Mouse (Mus musculus) lung, embryonic 14.5 days (tissue): ENCODE data around the gene Cd248. TPM values are rescaled to one million over a fixed set of nuclear protein-coding genes. Genes with fewer than 3 reads are reported as not detected.

Source experiments
- ATAC-seq: fragments of 200-750 bp; cut with Nextera tagmentation; 2 replicates; pipeline ENCODE4 v1.8.0; 2017; ENCODE audit warnings: mild to moderate bottlenecking, moderate TSS enrichment, moderate library complexity; ENCODE audit not compliant: insufficient read depth
- DNase-seq: peaks from one replicate; pipeline ENCODE4 v3.0.0-alpha.2; 2015
- H3K27ac ChIP-seq: fragments of 300-500 bp; sonication (generic); 2 replicates; pipeline ENCODE4 v1.5.1; 2014; ENCODE audit warnings: low read depth, mild to moderate bottlenecking, moderate library complexity
- H3K27me3 ChIP-seq: fragments of 300-500 bp; sonication (generic); 2 replicates; pipeline ENCODE4 v1.6.1; 2014; ENCODE audit warnings: low read length, control low read depth; ENCODE audit not compliant: insufficient read depth
- H3K36me3 ChIP-seq: fragments of 300-500 bp; sonication (generic); 2 replicates; pipeline ENCODE4 v1.6.1; 2014; ENCODE audit warnings: control low read depth; ENCODE audit not compliant: insufficient read depth
- H3K4me1 ChIP-seq: fragments of 300-500 bp; sonication (generic); 2 replicates; pipeline ENCODE4 v1.6.1; 2014; ENCODE audit warnings: antibody characterized with exemption, control low read depth; ENCODE audit not compliant: insufficient read depth
- H3K4me2 ChIP-seq: fragments of 300-500 bp; sonication (generic); 2 replicates; pipeline ENCODE4 v1.6.1; 2014; ENCODE audit warnings: mild to moderate bottlenecking
- H3K4me3 ChIP-seq: fragments of 300-500 bp; sonication (generic); 2 replicates; pipeline ENCODE4 v1.5.1; 2014; ENCODE audit warnings: low read depth, low read length
- H3K9ac ChIP-seq: fragments of 300-500 bp; sonication (generic); 2 replicates; pipeline ENCODE4 v1.6.1; 2014
- H3K9me3 ChIP-seq: fragments of 300-500 bp; sonication (generic); 2 replicates; pipeline ENCODE4 v1.6.1; 2016; ENCODE audit warnings: low read depth, low read length, control low read depth
- CTCF ChIP-seq: IDR thresholded peaks from 2 replicates; pipeline ENCODE4 v1.5.1; 2016; ENCODE audit warnings: antibody characterized with exemption, low read depth
- WGBS: fragments of 180-500 bp; shearing (Covaris S2); extraction: QIAGEN DNeasy Blood & Tissue Kit; methylation state at CpG from one replicate; pipeline ENCODE4 v1.1.7; 2014; 5-methylcytosine and 5-hydroxymethylcytosine counted together
- polyA plus RNA-seq: library from polyadenylated mRNA; unstranded; fragments of >200 nt; fragmentation: Nextera tagmentation; extraction: Ambion mirVana; gene quantifications from 2 replicates; pipeline ENCODE4 v1.2.1, GENCODE M21; 2014

The Cd248 gene
- polyA plus RNA-seq, 1 experiment from 2014 or later, result 110 TPM

DNA sequence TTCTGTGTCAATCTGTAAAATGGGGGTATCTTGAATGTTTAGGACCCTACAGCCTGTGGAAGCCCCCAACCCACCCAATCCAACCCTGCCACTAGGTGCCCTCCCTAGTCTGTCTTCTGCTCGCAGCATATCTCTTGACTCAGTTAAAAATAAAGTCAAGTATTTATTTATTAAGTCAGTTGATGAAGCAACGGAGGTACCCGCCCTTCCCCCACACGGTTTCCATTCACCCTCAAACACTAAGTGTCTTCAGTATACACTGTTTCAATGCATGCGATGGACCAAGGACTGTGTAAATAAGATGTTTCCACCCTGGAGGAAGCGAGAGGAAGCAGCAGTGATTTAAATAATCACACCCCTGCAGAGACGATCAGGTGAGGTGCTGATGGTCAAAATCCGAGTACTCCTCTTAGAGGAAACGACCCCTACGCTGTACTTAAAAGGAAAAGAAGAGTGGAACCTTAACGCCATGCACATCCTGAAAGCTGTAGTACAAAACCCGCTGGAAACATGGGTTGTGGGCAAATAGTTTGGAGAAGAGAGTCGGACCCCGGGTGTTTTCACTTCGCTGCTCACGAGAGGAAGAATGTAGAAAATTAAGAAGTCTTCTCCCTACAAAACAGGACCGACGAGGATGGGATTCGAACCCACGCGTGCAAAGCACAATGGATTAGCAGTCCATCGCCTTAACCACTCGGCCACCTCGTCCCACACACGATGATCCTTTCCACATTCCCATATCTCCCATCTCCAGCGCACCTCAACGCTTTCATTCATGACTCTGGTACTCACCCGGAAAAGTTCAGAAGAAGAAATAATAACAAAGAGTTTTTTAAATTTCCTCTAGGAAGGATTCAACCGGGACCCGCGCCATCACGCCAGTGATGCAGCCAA, 30.0 kb upstream of the Cd248 start:
- H3K27ac ChIP-seq, result peak overlapping the region; percentile 89
- 2% methylated on average over 32 of the region's 32 CpGs for WGBS
- no peaks in the 10 kb centered on the region for H3K27me3 ChIP-seq
- no peaks in the 10 kb centered on the region for H3K9me3 ChIP-seq
- H3K4me3 ChIP-seq, result peak overlapping the region; percentile 85
- H3K9ac ChIP-seq, result peak overlapping the region; percentile 88
- peak; percentile 95 for DNase-seq
- 0 out of 2 replicates have a peak, but pooled peaks cover 4% of the 10 kb centered on the region for H3K36me3 ChIP-seq
- peaks cover 14% of the 10 kb centered on the region for H3K4me1 ChIP-seq
- H3K4me2 ChIP-seq, result peak overlapping the region; percentile 96
- TF ChIP-seq CTCF, result no peak
- peak; percentile 60 for ATAC-seq

DNA sequence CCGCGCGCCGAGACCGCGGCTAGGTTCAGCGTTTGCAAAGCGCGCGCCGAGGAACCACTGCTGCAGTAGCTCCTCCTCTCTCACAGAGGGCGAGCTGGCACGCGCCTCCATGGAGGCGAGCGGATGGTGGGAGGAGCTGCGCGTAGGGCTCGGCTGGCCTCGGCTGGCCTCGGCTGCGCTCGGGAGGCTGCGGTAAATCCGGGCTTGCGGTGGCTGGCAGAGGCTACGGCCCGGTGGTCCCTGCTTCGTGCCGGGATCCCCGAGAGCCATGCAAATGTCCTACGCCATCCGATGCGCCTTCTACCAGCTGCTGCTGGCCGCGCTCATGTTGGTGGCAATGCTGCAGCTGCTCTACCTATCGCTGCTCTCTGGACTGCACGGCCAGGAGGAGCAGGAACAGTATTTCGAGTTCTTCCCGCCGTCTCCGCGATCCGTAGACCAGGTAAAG, 29.1 kb upstream of the Cd248 start, which contains the start of the genes B4gat1 and AC124502.3:
B4gat1 (plus strand) TSS at position 118 of the 448 bp plus-strand sequence.
AC124502.3 (plus strand) TSS at position 183 of the 448 bp plus-strand sequence.
- 0% methylated on average over 44 of the region's 44 CpGs for WGBS
- ATAC-seq (peak; percentile 90), DNase-seq (peak; percentile 97)
- Histone ChIP-seq H3K4me3 (peak within 1 kb of the TSS; percentile 85), H3K4me2 (peak within 1 kb of the TSS; percentile 96), H3K27ac (peak within 1 kb of the TSS; percentile 89), H3K27me3 (no peaks in the 10 kb centered on the region), H3K9ac (peak within 1 kb of the TSS; percentile 88), H3K9me3 (no peaks in the 10 kb centered on the region), H3K4me1 (peaks cover 14% of the 10 kb centered on the region), H3K36me3 (0 out of 2 replicates have a peak, but pooled peaks cover 4% of the 10 kb centered on the region)
- TF ChIP-seq CTCF, result peak; percentile 56

DNA sequence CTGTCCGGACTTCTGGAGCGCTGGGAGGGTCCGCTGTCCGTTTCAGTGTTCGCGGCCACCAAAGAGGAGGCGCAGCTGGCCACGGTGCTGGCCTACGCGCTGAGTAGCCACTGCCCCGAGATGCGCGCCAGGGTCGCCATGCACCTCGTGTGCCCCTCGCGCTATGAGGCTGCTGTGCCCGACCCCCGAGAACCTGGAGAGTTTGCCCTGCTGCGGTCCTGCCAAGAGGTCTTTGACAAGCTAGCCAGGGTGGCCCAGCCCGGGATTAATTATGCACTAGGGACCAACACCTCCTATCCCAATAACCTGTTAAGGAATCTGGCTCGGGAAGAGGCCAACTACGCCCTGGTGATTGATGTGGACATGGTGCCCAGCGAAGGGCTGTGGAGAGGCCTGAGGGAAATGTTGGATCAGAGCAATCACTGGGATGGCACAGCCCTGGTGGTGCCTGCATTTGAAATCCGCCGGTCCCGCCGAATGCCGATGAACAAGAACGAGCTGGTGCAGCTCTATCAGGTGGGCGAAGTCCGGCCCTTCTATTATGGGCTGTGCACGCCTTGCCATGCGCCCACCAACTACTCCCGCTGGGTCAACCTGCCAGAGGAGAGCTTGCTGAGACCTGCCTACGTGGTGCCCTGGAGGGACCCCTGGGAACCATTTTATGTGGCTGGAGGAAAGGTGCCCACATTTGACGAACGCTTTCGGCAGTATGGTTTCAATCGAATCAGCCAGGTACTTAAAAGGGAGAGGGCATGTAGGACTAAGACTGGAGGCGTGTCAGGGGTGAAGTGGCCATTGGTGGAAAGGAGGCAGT, 28.4 kb upstream of the Cd248 start:
- DNase-seq, result no peak
- H3K9me3 ChIP-seq, result no peaks in the 10 kb centered on the region
- 0 out of 2 replicates have a peak, but pooled peaks cover 6% of the 10 kb centered on the region for H3K36me3 ChIP-seq
- H3K9ac ChIP-seq, result peak overlapping the region; percentile 88
- H3K4me1 ChIP-seq, result peaks cover 14% of the 10 kb centered on the region
- H3K4me3 ChIP-seq, result peak overlapping the region; percentile 85
- peak overlapping the region; percentile 89 for H3K27ac ChIP-seq
- WGBS, result 10% methylated on average over 41 of the region's 41 CpGs
- no peak for TF ChIP-seq CTCF
- H3K4me2 ChIP-seq, result peak overlapping the region; percentile 96
- ATAC-seq, result peak; percentile 15; the same call in 1 of the 2 replicates
- no peaks in the 10 kb centered on the region for H3K27me3 ChIP-seq

DNA sequence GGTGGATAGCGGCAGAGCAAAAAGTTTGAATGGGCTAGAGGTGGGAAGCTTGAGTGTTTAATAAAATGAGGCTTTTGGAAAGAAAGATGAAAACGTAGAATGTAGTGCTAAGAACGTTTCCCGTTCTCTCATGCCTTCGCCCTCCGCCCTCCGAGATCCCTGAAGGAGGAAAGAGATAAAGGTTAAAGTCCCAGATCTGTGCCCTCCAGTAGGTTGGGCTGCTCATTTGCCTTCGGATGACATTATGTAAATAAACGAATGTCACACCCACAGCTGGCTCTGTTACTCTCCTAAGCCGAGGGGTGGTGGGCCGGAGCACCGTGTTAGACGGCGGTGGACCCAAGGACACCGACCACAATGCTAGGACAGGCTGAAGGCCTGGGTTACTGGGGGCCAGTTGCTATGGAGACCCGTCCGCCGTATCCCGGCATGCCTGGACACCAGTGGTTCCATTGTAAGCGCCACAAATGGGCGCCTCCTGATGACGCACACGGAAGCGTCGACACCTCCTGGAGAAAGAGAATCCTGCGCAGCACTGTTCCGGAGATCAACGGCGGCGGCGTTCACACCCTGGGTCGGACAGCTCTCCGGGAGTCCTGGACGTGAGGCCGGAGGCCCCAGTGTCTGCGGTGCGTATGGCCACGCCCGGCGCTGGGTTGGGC, 26.9 kb upstream of the Cd248 start, which contains the start of gene Brms1:
Brms1 (plus strand) TSS at position 493 of the 662 bp plus-strand sequence.
- peaks cover 14% of the 10 kb centered on the region for H3K4me1 ChIP-seq
- ATAC-seq (peak; percentile 71), DNase-seq (peak; percentile 98)
- no peaks in the 10 kb centered on the region for H3K9me3 ChIP-seq
- peak within 1 kb of the TSS; percentile 78 for H3K9ac ChIP-seq
- H3K27ac ChIP-seq, result peak within 1 kb of the TSS; percentile 65
- no peaks in the 10 kb centered on the region for H3K27me3 ChIP-seq
- WGBS, result 3% methylated on average over 40 of the region's 40 CpGs
- H3K4me2 ChIP-seq, result peak within 1 kb of the TSS; percentile 96
- no peak for TF ChIP-seq CTCF
- peaks cover 12% of the 10 kb centered on the region; the same call in 1 of the 2 replicates for H3K36me3 ChIP-seq
- H3K4me3 ChIP-seq, result peak within 1 kb of the TSS; percentile 85

DNA sequence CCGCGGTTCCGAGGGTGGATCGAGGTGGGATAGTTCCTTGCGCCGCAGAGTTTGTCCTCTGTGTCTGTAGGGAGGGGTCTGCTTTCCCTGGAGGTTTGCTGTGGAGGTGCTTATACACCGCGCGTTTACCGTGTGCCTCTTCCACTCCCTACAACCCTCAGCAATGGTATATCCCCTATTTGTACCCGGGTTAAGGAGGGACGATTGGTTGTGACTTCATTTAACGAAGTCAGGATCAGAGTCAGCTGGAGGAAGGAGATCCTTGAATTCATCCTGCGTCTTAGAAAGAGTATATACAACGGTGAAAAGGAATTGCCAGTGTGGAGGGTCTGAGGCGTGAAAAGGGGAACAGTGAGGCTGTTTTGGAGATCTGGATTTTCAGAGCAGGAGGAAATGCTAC, 26.3 kb upstream of the Cd248 start:
- peak overlapping the region; percentile 85 for H3K4me3 ChIP-seq
- 0 out of 2 replicates have a peak, but pooled peaks have one; percentile 4 for ATAC-seq
- peak overlapping the region; percentile 78 for H3K9ac ChIP-seq
- no peaks in the 10 kb centered on the region for H3K9me3 ChIP-seq
- peak overlapping the region; percentile 65 for H3K27ac ChIP-seq
- H3K4me1 ChIP-seq, result peaks cover 14% of the 10 kb centered on the region
- peak overlapping the region; percentile 96 for H3K4me2 ChIP-seq
- TF ChIP-seq CTCF, result no peak
- DNase-seq, result no peak
- no peaks in the 10 kb centered on the region for H3K27me3 ChIP-seq
- WGBS, result 1% methylated on average over 16 of the region's 16 CpGs
- peaks cover 18% of the 10 kb centered on the region; the same call in 1 of the 2 replicates for H3K36me3 ChIP-seq

DNA sequence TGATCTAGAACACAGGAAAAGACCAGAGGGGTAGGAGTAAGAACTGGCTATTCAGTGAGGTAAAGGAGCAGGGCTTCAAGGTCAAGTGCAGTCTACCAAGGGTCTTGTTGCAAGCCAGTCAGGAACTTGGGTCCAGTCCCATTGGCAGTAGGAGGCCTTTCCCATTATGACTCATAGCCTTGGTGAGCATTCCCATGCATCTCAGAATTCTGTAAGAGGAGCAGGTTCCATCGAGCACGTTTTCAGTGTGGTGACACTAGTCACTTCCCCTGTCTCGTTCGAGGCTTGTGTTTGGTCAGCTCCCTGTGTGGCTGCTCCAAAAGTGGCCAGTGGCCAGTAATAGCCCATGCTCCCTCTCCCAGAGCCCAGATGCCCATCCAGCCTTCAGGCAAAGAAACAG, 22.3 kb upstream of the Cd248 start:
- WGBS, result 86% methylated on average over 4 of the region's 4 CpGs
- ATAC-seq (no peak), DNase-seq (no peak)
- Histone ChIP-seq H3K27ac (no peak overlapping the region), H3K27me3 (no peaks in the 10 kb centered on the region), H3K4me2 (no peak overlapping the region), H3K4me3 (no peak overlapping the region), H3K4me1 (peaks cover 6% of the 10 kb centered on the region; the same call in 1 of the 2 replicates), H3K9me3 (no peaks in the 10 kb centered on the region), H3K36me3 (peaks cover 44% of the 10 kb centered on the region), H3K9ac (no peak overlapping the region)
- TF ChIP-seq CTCF, result no peak
